Mouse (Mus musculus) WW6 (cell line): Measurements from ENCODE around the gene Ankra2.

Source experiments
- DNase-seq: peaks from one replicate; pipeline ENCODE4 v3.0.0-alpha.2; 2013; ENCODE audit warnings: low read depth, low spot score

Ankra2 gene

GRCm38 (mm10) chr13:98296072-98296471 is 33.2 kb downstream of the Ankra2 start:
- no peak for DNase-seq

DNA sequence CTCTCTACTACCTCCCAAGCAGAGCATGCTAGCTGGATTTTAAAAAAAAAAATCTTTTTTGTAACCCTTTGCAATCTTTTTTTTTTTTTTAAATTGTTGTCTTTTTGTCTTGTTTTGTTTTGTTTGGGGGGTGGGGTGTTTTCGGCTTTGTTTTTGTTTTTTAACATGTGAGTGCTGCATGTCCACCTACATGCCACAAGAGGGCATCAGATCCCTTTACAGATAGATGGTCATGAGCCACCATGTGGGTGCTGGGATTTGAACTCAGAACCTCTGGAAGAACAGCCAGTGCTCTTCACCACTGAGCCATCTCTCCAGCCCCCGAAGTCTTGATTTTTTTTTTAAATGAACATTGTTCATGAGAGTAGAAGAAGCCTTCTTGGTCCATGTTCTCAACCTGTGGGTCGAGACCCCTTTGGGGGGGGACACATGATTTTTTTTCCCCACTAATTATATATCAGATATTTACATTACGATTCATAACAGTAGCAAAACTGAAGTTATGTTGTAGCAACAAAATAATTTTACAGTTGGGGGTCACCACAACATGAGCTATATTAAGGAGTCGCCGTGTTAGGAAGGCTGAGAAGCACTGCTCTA is 35.1 kb downstream of the Ankra2 start:
- DNase-seq: no peak

DNA sequence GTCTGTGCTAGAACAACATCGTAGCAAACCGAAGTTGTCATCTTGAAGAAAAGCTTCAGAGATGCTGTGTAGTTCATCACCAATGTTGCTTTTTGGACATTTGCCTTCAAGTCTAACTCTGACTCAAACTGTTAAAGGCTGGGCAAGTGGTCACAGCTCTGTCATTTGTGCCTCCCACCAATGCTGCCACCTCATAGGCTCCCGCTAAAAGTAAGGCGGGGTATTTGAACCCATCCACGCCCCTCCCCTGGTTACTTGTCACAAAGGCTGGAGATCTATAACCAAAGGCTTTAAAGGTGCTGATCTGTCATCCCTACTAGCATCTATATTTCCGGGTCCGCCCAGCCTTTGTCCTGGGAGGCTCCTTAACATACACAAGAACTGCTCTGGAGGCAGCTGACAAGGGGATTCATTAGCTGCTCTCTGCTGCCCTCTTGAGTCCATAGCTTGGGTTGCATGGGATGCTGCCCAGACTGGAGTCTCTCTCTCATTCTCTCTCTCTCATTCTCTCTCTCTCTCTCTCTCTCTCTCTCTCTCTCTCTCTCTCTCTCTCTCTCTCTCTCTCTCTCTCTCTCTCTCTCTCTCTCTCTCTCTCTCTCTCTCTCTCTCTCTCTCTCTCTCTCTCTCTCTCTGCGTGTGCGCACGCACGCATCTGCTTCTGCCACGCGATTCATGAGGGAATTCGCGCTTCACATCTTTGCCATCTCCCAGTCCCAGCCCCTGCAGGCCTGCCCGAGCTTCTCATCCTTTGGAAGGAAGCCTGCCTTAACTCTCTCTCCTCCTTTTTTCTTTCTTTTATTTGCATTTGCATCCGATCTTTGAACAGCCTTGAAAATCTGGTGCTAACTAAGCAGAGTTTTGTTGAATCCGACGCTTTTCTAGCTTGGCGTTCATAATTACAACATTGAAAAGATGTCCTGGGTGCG is 36.2 kb downstream of the Ankra2 start:
- peak; percentile 85 for DNase-seq

GRCm38 (mm10) chr13:98305257-98305656 is 42.4 kb downstream of the Ankra2 start:
- no peak for DNase-seq

DNA sequence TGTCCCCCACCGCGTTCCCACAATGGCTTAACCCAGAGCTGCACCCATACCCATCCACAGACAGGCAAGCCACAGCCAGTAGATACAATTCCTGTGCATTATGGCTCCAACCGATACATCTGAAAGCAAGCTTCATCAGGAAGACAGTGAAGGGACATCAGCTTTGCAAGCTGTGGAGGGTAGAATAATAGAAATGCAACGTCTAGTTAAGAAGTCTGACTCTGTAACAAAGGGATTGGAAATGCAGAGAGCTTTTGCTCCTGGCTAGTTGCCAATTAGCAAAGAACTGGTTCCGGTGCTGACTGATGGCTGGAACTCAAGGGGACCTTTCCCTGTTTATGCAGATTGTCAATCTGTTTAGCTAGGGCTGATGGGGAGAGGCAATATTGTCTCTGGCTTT is 43.5 kb downstream of the Ankra2 start:
- no peak for DNase-seq

- no peak for DNase-seq
Measured at GRCm38 (mm10) chr13:98306852-98307475, 44.1 kb downstream of the Ankra2 start.

DNA sequence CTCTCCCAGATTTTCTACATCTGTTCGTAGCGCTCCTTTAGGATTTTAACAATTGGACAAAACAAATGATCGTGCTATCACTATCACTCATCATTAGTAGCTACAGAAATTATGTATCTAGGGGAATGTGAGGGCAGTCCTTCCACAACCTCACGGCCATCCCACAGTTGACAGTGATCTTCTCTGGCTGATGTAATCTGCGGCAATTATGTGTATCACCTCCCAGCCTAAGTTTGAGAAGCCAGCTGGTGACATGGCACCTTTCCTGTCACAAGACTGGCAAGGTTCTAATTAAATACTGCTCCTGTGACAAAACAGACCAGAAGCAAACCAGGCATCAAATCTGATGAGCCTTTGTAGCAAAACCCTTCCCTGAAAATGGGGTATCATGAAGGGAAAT is 45.1 kb downstream of the Ankra2 start:
- DNase-seq: no peak

DNA sequence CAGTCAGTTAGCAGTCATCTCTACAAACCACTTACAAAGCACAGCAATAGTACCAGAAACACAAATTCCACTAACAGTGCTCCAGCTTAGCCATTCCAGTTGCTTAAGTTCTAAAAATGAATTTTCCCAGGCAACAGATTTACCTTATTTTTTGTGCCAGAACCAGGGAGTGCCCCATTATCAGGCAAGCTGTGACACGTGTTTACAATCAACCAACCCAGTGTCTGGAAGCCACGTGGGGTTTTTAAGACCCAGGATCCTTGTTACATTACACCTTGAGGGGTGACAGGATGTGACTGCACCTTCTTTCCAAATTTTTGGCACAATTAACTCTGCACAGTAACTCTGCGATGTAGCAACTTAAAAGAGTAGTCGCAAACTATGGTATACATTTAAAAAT is 45.9 kb downstream of the Ankra2 start:
- no peak for DNase-seq

- no peak for DNase-seq
Measured at GRCm38 (mm10) chr13:98311597-98311996, 48.7 kb downstream of the Ankra2 start.

GRCm38 (mm10) chr13:98313631-98314030 is 50.8 kb downstream of the Ankra2 start:
- no peak for DNase-seq

DNA sequence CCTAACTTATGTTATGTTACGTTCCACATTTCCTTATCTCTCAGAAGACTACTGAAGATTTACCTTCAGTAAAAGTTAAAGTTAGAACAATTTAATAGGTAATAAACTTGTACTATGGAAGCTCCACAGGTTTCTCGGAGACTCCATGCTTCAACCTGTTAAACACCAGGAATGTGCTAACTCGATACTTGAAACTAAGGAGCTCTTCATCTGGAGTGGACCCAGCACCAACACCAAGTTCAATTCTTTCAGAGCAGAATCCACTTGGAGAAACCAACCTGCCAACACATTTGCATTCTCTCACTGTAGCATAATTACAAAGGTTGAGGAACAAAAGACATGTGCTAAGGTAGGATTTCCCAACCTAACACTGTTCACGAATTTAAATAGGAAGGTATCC is 52.2 kb downstream of the Ankra2 start:
- no peak for DNase-seq

GRCm38 (mm10) chr13:98316140-98316479 is 53.2 kb downstream of the Ankra2 start:
- no peak for DNase-seq

DNA sequence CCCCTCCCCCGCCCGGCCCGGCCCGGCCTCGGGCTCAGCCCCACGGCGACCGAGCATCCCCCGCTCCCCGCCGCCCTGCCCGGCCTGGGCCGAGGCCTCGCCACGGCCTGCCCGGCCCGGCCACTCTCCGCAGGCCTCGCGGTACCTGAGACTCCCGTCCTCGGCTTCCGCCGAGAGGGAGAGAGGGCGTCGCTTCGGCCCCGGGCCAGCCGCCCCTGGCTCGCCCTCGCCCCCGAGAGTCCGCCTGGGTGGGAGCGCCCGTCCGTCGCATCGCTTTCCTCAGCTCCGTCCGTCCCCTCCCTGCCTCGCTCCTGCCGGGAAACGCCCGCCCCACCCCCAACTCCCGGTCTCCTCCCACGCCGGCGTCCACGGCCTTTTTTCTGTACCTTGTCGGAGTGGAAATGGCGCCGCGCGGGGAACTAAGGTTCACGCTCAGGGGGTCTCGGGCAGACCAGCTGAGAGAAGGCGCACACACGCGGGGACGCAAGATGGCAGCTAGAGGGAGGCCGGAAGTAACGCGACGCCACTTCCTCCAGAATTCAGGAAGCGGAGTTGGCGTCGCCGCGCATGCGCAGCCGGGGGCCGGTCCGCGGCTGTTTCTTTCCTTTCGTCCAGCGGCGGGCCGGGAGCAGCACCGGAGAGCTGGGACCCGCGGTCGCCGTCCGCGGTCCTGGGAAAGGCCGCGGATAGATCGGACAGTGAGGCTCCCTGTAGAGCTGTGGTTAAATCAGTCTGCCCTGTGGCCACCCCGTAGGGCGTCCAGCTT is 53.8 kb downstream of the Ankra2 start, which contains the start of gene Btf3:
Gene Btf3 (minus strand): TSS at position 527 of the 766 bp plus-strand sequence.
- DNase-seq: peak; percentile 75

DNA sequence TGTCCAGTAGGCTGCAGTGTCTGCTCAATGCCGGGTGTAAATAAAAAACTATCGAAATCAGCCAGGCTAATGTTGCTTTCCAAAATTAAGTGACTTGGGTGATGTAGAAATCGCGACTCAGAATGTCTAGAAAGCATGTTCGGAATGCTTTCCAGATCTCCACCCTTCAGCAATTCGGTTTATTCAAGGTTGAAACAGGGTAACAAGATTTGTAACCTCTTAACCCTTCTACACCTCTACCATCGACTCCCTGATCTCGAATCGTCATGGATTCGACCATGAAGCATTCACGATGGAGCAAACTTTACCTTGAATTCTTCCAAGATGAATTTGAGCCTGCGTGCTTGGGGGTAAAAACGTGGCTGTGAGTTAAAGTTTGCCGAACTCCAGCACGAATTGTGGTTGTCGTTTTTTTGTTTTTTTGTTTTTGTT is 54.4 kb downstream of the Ankra2 start:
- no peak for DNase-seq

DNA sequence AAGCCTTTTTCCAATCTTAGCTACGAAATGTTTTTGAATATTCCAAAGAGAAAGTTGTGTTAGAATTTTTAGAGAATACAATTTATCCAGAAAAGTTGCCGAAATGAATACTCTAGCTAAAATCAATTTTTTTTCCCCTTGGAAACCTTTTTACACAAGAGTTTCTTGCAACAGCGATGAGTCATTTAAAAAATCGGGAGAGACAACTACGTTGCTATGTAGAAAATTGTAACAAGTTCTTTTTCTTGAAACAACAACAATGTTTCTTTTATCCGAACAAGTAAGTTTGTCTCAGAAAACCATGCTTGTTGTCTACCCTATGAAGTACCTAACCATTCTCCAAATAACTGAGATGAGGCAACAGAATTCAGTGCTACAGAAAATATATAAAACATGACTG is 55.0 kb downstream of the Ankra2 start:
- no peak for DNase-seq
